Mouse (Mus musculus): Measurements from ENCODE around the gene Hes5. TPM values are rescaled to one million over a fixed set of nuclear protein-coding genes. Genes with fewer than 3 reads are reported as not detected.

The Hes5 gene
- polyA plus RNA-seq, 1 experiment from 2014 or later, result 0.24 TPM

DNA sequence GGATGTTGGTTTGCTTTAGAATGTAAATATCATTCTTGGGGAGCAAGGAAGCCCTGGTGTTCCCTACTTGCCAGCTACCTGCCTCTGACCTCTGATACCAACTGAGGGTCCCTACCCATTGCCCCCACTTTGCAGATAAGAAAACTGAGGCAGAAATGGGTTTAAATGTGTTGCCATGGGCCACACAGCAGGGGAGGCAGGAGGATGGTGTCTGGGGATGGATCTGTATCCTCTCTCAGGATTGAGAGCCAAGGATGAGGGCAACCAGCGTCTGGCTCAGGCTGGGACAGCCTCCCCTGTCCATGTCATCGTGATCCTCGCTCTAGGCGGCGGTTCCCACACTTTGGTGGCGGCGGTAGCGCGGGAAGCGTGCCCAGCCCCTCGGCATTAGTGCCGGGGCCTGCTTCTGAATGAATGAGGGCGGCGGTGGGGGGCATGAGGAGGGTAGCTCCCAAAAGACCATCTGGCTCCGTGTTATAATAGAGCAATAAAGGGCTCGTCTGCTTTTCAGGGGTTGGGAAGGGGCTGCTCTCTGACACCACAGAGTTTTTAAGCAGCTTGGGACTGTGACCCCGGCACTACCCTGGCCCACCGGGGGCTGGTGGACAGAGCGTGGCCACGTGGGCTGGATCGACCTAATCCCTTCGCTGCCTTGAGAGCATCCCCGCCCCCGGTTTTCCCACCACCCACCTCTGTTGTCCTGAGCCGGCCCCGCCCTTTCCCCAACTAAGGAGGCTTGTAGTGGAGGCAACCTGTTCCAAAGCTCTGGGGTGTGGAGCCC is 8.1 kb upstream of the Hes5 start:
- Histone ChIP-seq H3K9me3 (ENCODE audit: control insufficient read depth, low read length) (no peaks in the 10 kb centered on the region), H3K4me1 (ENCODE audit: control insufficient read depth in 2 of 2, insufficient read depth in 2 of 2, low read length in 2 of 2) (no peaks in the 10 kb centered on the region), H3K9ac (ENCODE audit: low read length) (no peak overlapping the region), H3K36me3 (ENCODE audit: control insufficient read depth, insufficient read depth, low read length) (no peaks in the 10 kb centered on the region), H3K4me3 (ENCODE audit: control insufficient read depth in 1 of 2, insufficient read depth in 1 of 2, low read depth in 1 of 2, low read length in 2 of 2) (no peak overlapping the region), H3K27ac (replicated peaks in 1 of 2; ENCODE audit: control insufficient read depth in 1 of 2, insufficient read depth in 1 of 2, low read depth in 2 of 2, low read length in 2 of 2) (no peak overlapping the region), H3K4me2 (ENCODE audit: low read length) (no peak overlapping the region), H3K27me3 (ENCODE audit: control insufficient read depth, insufficient read depth, low read length) (peaks cover 88% of the 10 kb centered on the region)
- WGBS, result 6% methylated on average over 25 of the region's 26 CpGs
- ATAC-seq (ENCODE audit: insufficient number of reproducible peaks, insufficient read depth, low FRiP score, low read depth), result no peak

DNA sequence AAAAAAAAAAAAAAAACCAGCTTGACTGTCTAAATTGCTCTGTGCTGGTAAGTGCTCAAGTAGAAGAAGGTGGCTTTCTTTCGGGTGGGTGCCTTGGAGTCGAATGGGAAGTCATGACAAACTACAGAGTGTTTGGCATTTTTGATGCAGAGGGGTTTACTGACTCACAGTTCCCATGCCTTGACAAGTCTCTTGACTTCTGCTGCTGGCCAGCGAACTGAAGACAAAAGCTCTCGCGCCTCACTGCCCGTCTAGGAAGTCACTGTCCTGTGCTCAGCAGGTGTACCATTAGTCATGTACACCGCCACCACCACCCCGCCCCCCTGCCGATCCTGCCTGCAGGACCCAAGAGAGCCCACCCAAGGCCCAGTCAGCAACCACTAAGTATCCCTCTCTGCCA is 4.1 kb upstream of the Hes5 start:
- no peak overlapping the region for H3K9ac ChIP-seq (ENCODE audit: low read length)
- no peak for ATAC-seq (ENCODE audit: insufficient number of reproducible peaks, insufficient read depth, low FRiP score, low read depth)

DNA sequence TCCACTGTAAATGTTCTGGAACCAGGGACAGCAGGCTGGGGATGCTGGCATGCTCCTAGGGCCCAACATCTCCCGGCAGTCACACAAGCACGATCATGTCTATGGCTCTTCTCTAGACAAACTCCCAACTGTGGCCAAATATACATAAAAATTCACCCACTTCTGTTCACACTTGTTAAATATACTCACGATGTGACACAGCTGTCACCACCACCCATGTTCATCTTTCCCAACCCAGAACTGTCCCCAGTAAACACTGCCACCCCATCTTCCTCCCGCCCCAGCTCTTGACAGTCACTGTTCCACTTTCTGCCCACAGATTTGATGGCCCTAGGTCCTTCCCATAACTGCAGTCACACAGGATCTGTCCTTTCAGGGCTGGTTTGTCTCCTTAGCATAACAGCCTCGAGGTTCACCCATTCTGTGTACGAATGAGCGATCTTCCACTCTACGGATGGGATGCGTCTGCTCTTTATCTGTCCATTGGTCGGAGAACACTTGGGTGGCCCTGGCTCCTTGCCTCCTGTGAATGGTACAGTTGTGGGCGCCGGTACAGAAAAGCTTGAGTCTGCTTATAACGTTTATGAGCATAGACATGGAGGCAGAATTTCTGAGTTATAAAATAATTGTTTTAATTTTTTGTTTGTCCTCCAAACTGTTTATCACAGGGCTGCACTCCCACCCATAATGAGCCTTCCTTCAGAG is 3.3 kb upstream of the Hes5 start:
- Histone ChIP-seq H3K4me1 (ENCODE audit: control insufficient read depth in 2 of 2, insufficient read depth in 2 of 2, low read length in 2 of 2) (peaks cover 8 to 24% of the 10 kb centered on the region in 2 experiments), H3K4me2 (ENCODE audit: low read length) (peak overlapping the region; percentile 44; the same call in 1 of the 2 replicates), H3K9ac (ENCODE audit: low read length) (no peak overlapping the region), H3K27me3 (ENCODE audit: control insufficient read depth, insufficient read depth, low read length) (peaks cover 94% of the 10 kb centered on the region), H3K4me3 (ENCODE audit: control insufficient read depth in 1 of 2, insufficient read depth in 1 of 2, low read depth in 1 of 2, low read length in 2 of 2) (no peak overlapping the region), H3K27ac (replicated peaks in 1 of 2; ENCODE audit: control insufficient read depth in 1 of 2, insufficient read depth in 1 of 2, low read depth in 2 of 2, low read length in 2 of 2) (no peak overlapping the region), H3K36me3 (ENCODE audit: control insufficient read depth, insufficient read depth, low read length) (no peaks in the 10 kb centered on the region), H3K9me3 (ENCODE audit: control insufficient read depth, low read length) (no peaks in the 10 kb centered on the region)
- 46% methylated on average over 13 of the region's 13 CpGs for WGBS
- ATAC-seq (ENCODE audit: insufficient number of reproducible peaks, insufficient read depth, low FRiP score, low read depth), result no peak

More for the DNA sequence above, 4.1 kb upstream of the Hes5 start:
- Histone ChIP-seq H3K27ac (replicated peaks in 1 of 2; ENCODE audit: control insufficient read depth in 1 of 2, insufficient read depth in 1 of 2, low read depth in 2 of 2, low read length in 2 of 2) (no peak overlapping the region), H3K4me1 (ENCODE audit: control insufficient read depth in 2 of 2, insufficient read depth in 2 of 2, low read length in 2 of 2) (peaks cover 8 to 22% of the 10 kb centered on the region in 2 experiments), H3K4me2 (ENCODE audit: low read length) (no peak overlapping the region), H3K36me3 (ENCODE audit: control insufficient read depth, insufficient read depth, low read length) (no peaks in the 10 kb centered on the region), H3K27me3 (ENCODE audit: control insufficient read depth, insufficient read depth, low read length) (peaks cover 94% of the 10 kb centered on the region), H3K9me3 (ENCODE audit: control insufficient read depth, low read length) (no peaks in the 10 kb centered on the region), H3K4me3 (ENCODE audit: control insufficient read depth in 1 of 2, insufficient read depth in 1 of 2, low read depth in 1 of 2, low read length in 2 of 2) (no peak overlapping the region)
- 39% methylated on average over 9 of the region's 9 CpGs for WGBS

DNA sequence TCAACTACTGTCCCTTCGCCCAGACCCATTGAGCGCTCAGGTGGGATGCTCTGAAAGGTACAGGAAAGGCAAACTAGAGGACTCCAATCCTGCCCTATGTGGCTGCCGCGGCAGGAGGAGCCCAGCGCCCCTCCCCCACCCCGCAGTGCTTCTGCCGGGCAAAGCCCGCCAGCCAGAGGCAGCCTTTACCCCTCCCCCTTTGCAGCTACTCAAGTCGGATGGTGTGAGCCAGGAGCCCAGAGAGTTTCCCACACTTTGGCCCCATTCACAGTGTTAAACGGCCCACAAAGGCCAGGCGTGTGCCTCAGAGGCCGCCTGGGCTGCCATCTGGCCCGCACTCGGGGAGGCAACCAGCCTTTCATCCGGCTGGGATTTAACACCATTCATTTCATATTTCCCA is 2.6 kb upstream of the Hes5 start:
- H3K4me3 ChIP-seq (ENCODE audit: control insufficient read depth in 1 of 2, insufficient read depth in 1 of 2, low read depth in 1 of 2, low read length in 2 of 2), result no peak overlapping the region; a peak in 2 of 4 replicates
- 0 out of 2 replicates have a peak overlapping the region, but pooled peaks have one; percentile 8 for H3K9ac ChIP-seq (ENCODE audit: low read length)
- peak overlapping the region; percentile 44 for H3K4me2 ChIP-seq (ENCODE audit: low read length)
- WGBS, result 1% methylated on average over 15 of the region's 15 CpGs
- no peak for ATAC-seq (ENCODE audit: insufficient number of reproducible peaks, insufficient read depth, low FRiP score, low read depth)
- no peak overlapping the region for H3K27ac ChIP-seq (replicated peaks in 1 of 2; ENCODE audit: control insufficient read depth in 1 of 2, insufficient read depth in 1 of 2, low read depth in 2 of 2, low read length in 2 of 2)
- H3K36me3 ChIP-seq (ENCODE audit: control insufficient read depth, insufficient read depth, low read length), result no peaks in the 10 kb centered on the region
- H3K27me3 ChIP-seq (ENCODE audit: control insufficient read depth, insufficient read depth, low read length), result peaks cover 94% of the 10 kb centered on the region
- H3K9me3 ChIP-seq (ENCODE audit: control insufficient read depth, low read length), result no peaks in the 10 kb centered on the region
- peaks cover 9 to 26% of the 10 kb centered on the region in 2 experiments for H3K4me1 ChIP-seq (ENCODE audit: control insufficient read depth in 2 of 2, insufficient read depth in 2 of 2, low read length in 2 of 2)

DNA sequence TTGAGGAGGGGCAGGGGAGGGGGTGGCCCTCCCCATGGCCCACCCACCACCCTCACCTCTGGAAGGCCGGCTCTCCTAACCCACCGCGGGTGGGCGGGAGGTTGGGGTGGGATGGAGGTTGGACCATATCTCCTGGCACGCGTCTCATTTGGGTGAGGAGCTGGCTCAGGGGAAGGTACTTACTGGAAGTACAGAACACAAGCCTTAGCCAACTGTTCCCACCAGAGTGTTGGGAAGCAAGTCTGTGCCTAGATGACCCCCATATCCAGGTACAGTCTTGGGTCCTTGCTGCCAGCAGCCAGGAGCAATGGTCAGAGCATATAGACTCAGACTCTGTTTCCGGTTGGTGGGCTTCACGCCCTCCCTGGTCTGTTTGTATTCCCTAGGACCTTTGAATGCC is 2.1 kb upstream of the Hes5 start:
- H3K4me3 ChIP-seq (ENCODE audit: control insufficient read depth in 1 of 2, insufficient read depth in 1 of 2, low read depth in 1 of 2, low read length in 2 of 2), result no peak overlapping the region
- no peaks in the 10 kb centered on the region for H3K36me3 ChIP-seq (ENCODE audit: control insufficient read depth, insufficient read depth, low read length)
- no peaks in the 10 kb centered on the region for H3K9me3 ChIP-seq (ENCODE audit: control insufficient read depth, low read length)
- peaks cover 13 to 31% of the 10 kb centered on the region in 2 experiments for H3K4me1 ChIP-seq (ENCODE audit: control insufficient read depth in 2 of 2, insufficient read depth in 2 of 2, low read length in 2 of 2)
- ATAC-seq (ENCODE audit: insufficient number of reproducible peaks, insufficient read depth, low FRiP score, low read depth), result no peak
- H3K9ac ChIP-seq (ENCODE audit: low read length), result 0 out of 2 replicates have a peak overlapping the region, but pooled peaks have one; percentile 8
- peaks cover 92% of the 10 kb centered on the region for H3K27me3 ChIP-seq (ENCODE audit: control insufficient read depth, insufficient read depth, low read length)
- WGBS, result 15% methylated on average over 8 of the region's 8 CpGs
- H3K4me2 ChIP-seq (ENCODE audit: low read length), result peak overlapping the region; percentile 44
- H3K27ac ChIP-seq (replicated peaks in 1 of 2; ENCODE audit: control insufficient read depth in 1 of 2, insufficient read depth in 1 of 2, low read depth in 2 of 2, low read length in 2 of 2), result no peak overlapping the region

DNA sequence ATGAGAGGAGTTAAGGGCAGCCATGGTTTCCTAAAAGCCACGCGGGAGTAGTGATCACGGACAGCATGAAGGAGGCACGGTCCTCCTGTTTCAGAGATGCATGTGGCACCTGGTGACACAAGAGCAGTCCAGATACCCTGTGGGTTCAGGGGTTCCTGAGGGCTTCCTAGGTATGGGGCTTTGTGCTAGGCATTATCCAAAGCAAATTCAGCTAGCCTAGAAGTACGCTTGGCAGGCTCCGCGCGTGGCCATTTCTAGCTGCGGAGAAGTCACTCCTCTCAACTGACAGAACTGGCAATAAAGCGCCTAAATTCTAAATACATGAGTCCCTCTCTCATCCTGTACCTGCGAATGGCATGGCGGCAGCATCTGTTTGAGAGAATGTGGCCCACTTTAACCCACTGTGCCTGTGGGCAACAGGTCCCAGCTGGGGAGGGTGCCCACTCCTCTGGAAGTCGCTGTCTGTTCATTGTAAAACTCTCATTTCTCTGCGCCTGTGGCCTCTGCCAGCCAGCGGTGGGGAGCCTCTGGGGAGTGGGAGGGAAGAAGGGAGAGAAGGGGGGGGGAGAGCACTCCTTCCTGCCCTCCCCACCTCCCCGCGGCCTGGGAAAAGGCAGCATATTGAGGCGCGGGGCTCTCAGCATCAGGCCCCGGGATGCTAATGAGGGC is 568 bp upstream of the Hes5 start:
- Histone ChIP-seq H3K4me1 (ENCODE audit: control insufficient read depth in 2 of 2, insufficient read depth in 2 of 2, low read length in 2 of 2) (peaks cover 16 to 35% of the 10 kb centered on the region in 2 experiments), H3K4me3 (ENCODE audit: control insufficient read depth in 1 of 2, insufficient read depth in 1 of 2, low read depth in 1 of 2, low read length in 2 of 2) (peak overlapping the region; percentile 38 to 50)
- WGBS, result 25% methylated on average over 20 of the region's 20 CpGs

DNA sequence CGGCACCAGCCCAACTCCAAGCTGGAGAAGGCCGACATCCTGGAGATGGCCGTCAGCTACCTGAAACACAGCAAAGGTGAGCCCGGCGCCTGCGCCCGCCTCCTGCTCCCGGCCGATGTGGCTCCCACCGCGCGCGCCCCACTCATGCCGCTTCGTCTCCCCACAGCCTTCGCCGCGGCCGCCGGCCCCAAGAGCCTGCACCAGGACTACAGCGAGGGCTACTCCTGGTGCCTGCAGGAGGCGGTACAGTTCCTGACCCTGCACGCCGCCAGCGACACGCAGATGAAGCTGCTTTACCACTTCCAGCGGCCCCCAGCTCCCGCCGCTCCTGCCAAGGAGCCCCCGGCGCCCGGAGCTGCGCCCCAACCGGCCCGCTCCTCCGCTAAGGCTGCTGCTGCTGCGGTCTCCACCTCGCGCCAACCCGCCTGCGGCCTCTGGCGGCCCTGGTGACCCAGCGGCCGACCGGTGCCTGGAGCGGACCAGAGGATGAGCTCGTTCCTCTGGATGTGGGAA is 559 bp downstream of the Hes5 start:
- no peak for ATAC-seq (ENCODE audit: insufficient number of reproducible peaks, insufficient read depth, low FRiP score, low read depth)
- Histone ChIP-seq H3K9me3 (ENCODE audit: control insufficient read depth, low read length) (no peaks in the 10 kb centered on the region), H3K4me1 (ENCODE audit: control insufficient read depth in 2 of 2, insufficient read depth in 2 of 2, low read length in 2 of 2) (peaks cover 24 to 46% of the 10 kb centered on the region in 2 experiments), H3K36me3 (ENCODE audit: control insufficient read depth, insufficient read depth, low read length) (peaks cover 4% of the 10 kb centered on the region; the same call in 1 of the 2 replicates), H3K27ac (replicated peaks in 1 of 2; ENCODE audit: control insufficient read depth in 1 of 2, insufficient read depth in 1 of 2, low read depth in 2 of 2, low read length in 2 of 2) (no peak overlapping the region), H3K4me2 (ENCODE audit: low read length) (peak overlapping the region; percentile 71), H3K4me3 (ENCODE audit: control insufficient read depth in 1 of 2, insufficient read depth in 1 of 2, low read depth in 1 of 2, low read length in 2 of 2) (peak overlapping the region; percentile 38 to 50), H3K9ac (ENCODE audit: low read length) (peak overlapping the region; percentile 66), H3K27me3 (ENCODE audit: control insufficient read depth, insufficient read depth, low read length) (peaks cover 71% of the 10 kb centered on the region)
- WGBS, result under 1% methylated on average over 47 of the region's 47 CpGs

More for the DNA sequence above, 568 bp upstream of the Hes5 start:
- ATAC-seq (ENCODE audit: insufficient number of reproducible peaks, insufficient read depth, low FRiP score, low read depth), result no peak
- Histone ChIP-seq H3K4me2 (ENCODE audit: low read length) (peak overlapping the region; percentile 71), H3K36me3 (ENCODE audit: control insufficient read depth, insufficient read depth, low read length) (no peaks in the 10 kb centered on the region), H3K9me3 (ENCODE audit: control insufficient read depth, low read length) (no peaks in the 10 kb centered on the region), H3K27me3 (ENCODE audit: control insufficient read depth, insufficient read depth, low read length) (peaks cover 77% of the 10 kb centered on the region), H3K9ac (ENCODE audit: low read length) (peak overlapping the region; percentile 66; the same call in 1 of the 2 replicates), H3K27ac (replicated peaks in 1 of 2; ENCODE audit: control insufficient read depth in 1 of 2, insufficient read depth in 1 of 2, low read depth in 2 of 2, low read length in 2 of 2) (no peak overlapping the region)

All from heart, embryonic 14.5 days (tissue).